Mouse (Mus musculus): ENCODE measurements around the gene Igf2bp2. TPM values are rescaled to one million over a fixed set of nuclear protein-coding genes. Genes with fewer than 3 reads are reported as not detected.
A peak's percentile ranks its signal among the peaks of the same experiment; 100 is the strongest.

Igf2bp2 gene
- total RNA-seq (2012; rRNA removed) = 24.3 and 25.6 TPM in 2 replicates

DNA sequence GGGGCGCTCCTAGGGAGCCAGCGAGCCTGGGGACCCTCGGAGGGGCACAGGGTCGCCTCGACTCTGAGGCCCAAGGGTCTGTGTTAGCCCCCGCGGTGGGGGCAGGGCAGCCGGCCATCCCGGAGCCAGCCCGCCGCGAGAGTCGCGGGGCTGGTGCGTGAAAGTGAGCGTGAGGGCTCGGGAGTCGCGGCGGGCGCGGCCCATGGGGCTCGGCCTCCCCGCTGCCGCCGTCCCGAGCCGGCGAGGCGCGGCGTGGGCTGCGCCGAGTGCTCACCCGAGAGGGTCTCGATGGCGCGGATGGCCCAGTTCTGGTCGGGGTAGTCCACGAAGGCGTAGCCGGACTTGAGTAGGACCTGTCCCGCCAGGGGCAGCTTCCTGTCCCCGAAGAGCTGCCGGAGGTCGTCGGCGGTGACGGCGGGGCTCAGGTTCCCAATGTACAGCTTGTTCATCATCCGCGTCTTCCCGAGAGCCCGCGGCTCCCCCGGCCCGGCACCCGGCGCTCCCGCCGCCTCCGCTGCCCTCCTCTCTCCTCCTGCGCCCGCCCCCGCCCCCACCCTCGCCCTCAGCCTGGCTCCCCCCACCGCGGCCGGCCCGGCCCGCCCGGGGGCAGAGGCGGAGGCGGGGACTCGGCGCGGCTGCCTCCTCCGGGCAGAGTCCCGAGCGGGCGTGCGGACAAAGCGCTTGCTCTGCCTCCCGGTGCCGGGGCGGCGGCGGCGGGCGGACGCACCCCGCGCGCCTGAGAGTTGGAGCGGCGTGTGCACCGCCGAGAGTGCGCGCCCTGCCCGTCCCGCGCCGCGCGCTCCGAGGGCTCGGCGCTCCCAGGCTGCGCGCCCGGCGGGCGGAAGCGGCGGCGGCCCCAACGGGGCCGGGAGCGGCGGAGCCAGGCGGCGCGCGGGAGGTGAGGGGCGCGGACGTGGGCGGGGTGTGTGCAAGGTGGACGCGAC lies at the start of gene Igf2bp2:
Gene Igf2bp2, minus strand, starts transcription at position 788 of the 944 bp plus-strand sequence.
- in situ Hi-C loops (cut with MboI; ENCODE audit: low sequenced_read_pairs in 2 of 2, unreplicated experiment in 2 of 2) = no loop called here
- no peaks in the 10 kb centered on the region for H3K36me3 ChIP-seq (ENCODE audit: control insufficient read depth, insufficient read depth, low read length, poor library complexity, severe bottlenecking)

DNA sequence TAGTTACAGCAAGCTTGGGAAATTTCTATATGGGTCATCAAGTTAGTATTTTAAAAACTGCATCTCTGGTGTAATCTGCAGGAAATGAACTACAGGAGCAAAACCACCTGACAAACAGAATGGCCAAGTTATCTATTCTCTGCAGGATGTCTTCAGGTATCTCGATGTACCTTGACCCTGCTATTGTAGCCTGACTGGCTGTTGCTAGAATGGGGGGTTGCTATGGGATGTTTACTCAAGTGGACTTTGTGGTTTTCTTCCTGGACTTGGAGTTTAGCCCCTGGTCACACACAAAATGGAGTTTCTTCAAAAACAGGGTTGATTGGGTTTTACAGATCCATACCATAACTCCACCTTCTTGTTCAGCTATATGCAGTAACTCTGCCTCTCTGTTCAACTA lies 40.4 kb upstream of the Igf2bp2 start:
- H3K9me3 ChIP-seq (ENCODE audit: control insufficient read depth, insufficient read depth, low read depth, low read length) = no peaks in the 10 kb centered on the region
- no peaks in the 10 kb centered on the region for H3K36me3 ChIP-seq (ENCODE audit: control insufficient read depth, insufficient read depth, low read length, poor library complexity, severe bottlenecking)
- peaks cover 0 to 7% of the 10 kb centered on the region in 2 experiments; a peak in 2 of 4 replicates for H3K4me1 ChIP-seq (ENCODE audit: control insufficient read depth in 2 of 2, insufficient read depth in 2 of 2, low read length in 2 of 2, poor library complexity in 1 of 2)
- H3K4me3 ChIP-seq (ENCODE audit: insufficient read depth in 1 of 2, low read depth in 1 of 2, low read length in 2 of 2, poor library complexity in 1 of 2, severe bottlenecking in 1 of 2) = no peak overlapping the region
- TF ChIP-seq ZNF384 (IDR thresholded peaks at IDR 0.05; ENCODE audit: low read depth, low read length) = no peak
- TF ChIP-seq HCFC1 (IDR thresholded peaks at IDR 0.05; ENCODE audit: borderline replicate concordance, insufficient read depth, low read length) = no peak
- no peak for TF ChIP-seq ZC3H11A (IDR thresholded peaks at IDR 0.05; ENCODE audit: borderline replicate concordance, low read depth, low read length)
- TF ChIP-seq CHD2 (IDR thresholded peaks at IDR 0.05; ENCODE audit: low read depth, low read length) = no peak
- no peak for TF ChIP-seq MAFK (IDR thresholded peaks at IDR 0.05; ENCODE audit: insufficient read depth, low read depth, low read length)
- no peak for DNase-seq (ENCODE audit: low read depth, low spot score)
- in situ Hi-C loops (cut with MboI; ENCODE audit: low sequenced_read_pairs in 2 of 2, unreplicated experiment in 2 of 2) = no loop called here
- H3K9ac ChIP-seq (ENCODE audit: insufficient read depth, low read depth, low read length, poor library complexity, severe bottlenecking) = no peak overlapping the region
- no peak overlapping the region for H3K27ac ChIP-seq (ENCODE audit: insufficient read depth, low read depth, low read length, poor library complexity, severe bottlenecking)

More for the DNA sequence above, at the start of gene Igf2bp2:
- H3K4me3 ChIP-seq (ENCODE audit: insufficient read depth in 1 of 2, low read depth in 1 of 2, low read length in 2 of 2, poor library complexity in 1 of 2, severe bottlenecking in 1 of 2) = peak within 1 kb of the TSS; percentile 88 to 91
- no peak within 1 kb of the TSS for H3K27ac ChIP-seq (ENCODE audit: insufficient read depth, low read depth, low read length, poor library complexity, severe bottlenecking)
- peak within 1 kb of the TSS; percentile 56 for H3K9ac ChIP-seq (ENCODE audit: insufficient read depth, low read depth, low read length, poor library complexity, severe bottlenecking)
- no peaks in the 10 kb centered on the region for H3K9me3 ChIP-seq (ENCODE audit: control insufficient read depth, insufficient read depth, low read depth, low read length)
- DNase-seq (ENCODE audit: low read depth, low spot score) = no peak
- H3K4me1 ChIP-seq (ENCODE audit: control insufficient read depth in 2 of 2, insufficient read depth in 2 of 2, low read length in 2 of 2, poor library complexity in 1 of 2) = peaks cover 0 to 12% of the 10 kb centered on the region in 2 experiments; a peak in 2 of 4 replicates
- no peak for TF ChIP-seq CHD2 (IDR thresholded peaks at IDR 0.05; ENCODE audit: low read depth, low read length)
- no peak; the same call in 1 of the 2 replicates for TF ChIP-seq HCFC1 (IDR thresholded peaks at IDR 0.05; ENCODE audit: borderline replicate concordance, insufficient read depth, low read length)
- TF ChIP-seq ZNF384 (IDR thresholded peaks at IDR 0.05; ENCODE audit: low read depth, low read length) = no peak
- no peak for TF ChIP-seq MAFK (IDR thresholded peaks at IDR 0.05; ENCODE audit: insufficient read depth, low read depth, low read length)
- no peak for TF ChIP-seq ZC3H11A (IDR thresholded peaks at IDR 0.05; ENCODE audit: borderline replicate concordance, low read depth, low read length)

DNA sequence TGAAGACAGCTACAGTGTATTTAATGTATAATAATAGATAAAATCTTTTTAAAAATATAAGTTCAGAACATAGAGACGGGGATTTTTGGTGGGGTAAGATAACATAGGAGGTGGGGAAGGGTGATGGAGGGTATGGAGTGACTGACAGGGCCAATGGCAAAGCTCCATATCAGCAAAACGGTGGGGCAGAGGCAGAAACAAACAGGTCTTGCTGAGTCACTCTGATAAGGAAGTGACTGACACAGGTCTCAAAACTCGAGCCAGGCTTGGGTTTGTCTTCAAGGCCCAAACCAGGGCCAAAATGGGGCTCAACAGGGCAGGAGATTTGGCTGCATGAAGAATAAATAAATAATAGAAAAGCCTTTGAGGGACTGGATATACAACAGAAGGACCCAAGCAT lies 38.8 kb upstream of the Igf2bp2 start:
- H3K36me3 ChIP-seq (ENCODE audit: control insufficient read depth, insufficient read depth, low read length, poor library complexity, severe bottlenecking) = no peaks in the 10 kb centered on the region
- peak overlapping the region; percentile 41; the same call in 1 of the 2 replicates for H3K27ac ChIP-seq (ENCODE audit: insufficient read depth, low read depth, low read length, poor library complexity, severe bottlenecking)
- no peaks in the 10 kb centered on the region for H3K9me3 ChIP-seq (ENCODE audit: control insufficient read depth, insufficient read depth, low read depth, low read length)
- peaks cover 0 to 7% of the 10 kb centered on the region in 2 experiments; a peak in 2 of 4 replicates for H3K4me1 ChIP-seq (ENCODE audit: control insufficient read depth in 2 of 2, insufficient read depth in 2 of 2, low read length in 2 of 2, poor library complexity in 1 of 2)
- H3K4me3 ChIP-seq (ENCODE audit: insufficient read depth in 1 of 2, low read depth in 1 of 2, low read length in 2 of 2, poor library complexity in 1 of 2, severe bottlenecking in 1 of 2) = no peak overlapping the region
- no peak for DNase-seq (ENCODE audit: low read depth, low spot score)
- TF ChIP-seq ZC3H11A (IDR thresholded peaks at IDR 0.05; ENCODE audit: borderline replicate concordance, low read depth, low read length) (peak; percentile 36; the same call in 1 of the 2 replicates), CHD2 (IDR thresholded peaks at IDR 0.05; ENCODE audit: low read depth, low read length) (no peak), MAFK (IDR thresholded peaks at IDR 0.05; ENCODE audit: insufficient read depth, low read depth, low read length) (peak; percentile 92)
- in situ Hi-C loops (cut with MboI; ENCODE audit: low sequenced_read_pairs in 2 of 2, unreplicated experiment in 2 of 2) = no loop called here
- H3K9ac ChIP-seq (ENCODE audit: insufficient read depth, low read depth, low read length, poor library complexity, severe bottlenecking) = peak overlapping the region; percentile 49; the same call in 1 of the 2 replicates

DNA sequence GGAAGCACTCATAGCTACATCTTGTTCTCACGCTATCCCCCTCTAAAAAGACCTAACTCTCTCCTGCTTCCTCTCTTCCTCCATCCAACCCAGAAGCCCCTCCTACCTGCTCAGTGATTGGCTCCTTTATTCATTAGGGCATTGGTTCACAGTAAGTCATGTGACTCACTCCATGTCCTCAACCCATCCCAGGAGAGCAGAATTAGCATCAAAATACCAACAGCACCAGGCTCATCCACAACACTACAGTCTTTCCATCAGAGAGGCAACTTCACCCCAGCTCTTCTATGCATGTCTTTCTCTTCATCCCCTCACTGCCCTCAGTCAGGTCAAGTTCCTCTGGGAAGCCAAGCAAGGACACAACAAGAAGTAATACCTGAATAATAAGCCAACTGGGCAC lies 37.4 kb upstream of the Igf2bp2 start:
- in situ Hi-C loops (cut with MboI; ENCODE audit: low sequenced_read_pairs in 2 of 2, unreplicated experiment in 2 of 2) = no loop called here
- Histone ChIP-seq H3K9ac (ENCODE audit: insufficient read depth, low read depth, low read length, poor library complexity, severe bottlenecking) (0 out of 2 replicates have a peak overlapping the region, but pooled peaks have one; percentile 9), H3K36me3 (ENCODE audit: control insufficient read depth, insufficient read depth, low read length, poor library complexity, severe bottlenecking) (no peaks in the 10 kb centered on the region), H3K27ac (ENCODE audit: insufficient read depth, low read depth, low read length, poor library complexity, severe bottlenecking) (peak overlapping the region; percentile 61; the same call in 1 of the 2 replicates), H3K4me3 (ENCODE audit: insufficient read depth in 1 of 2, low read depth in 1 of 2, low read length in 2 of 2, poor library complexity in 1 of 2, severe bottlenecking in 1 of 2) (peak overlapping the region; percentile 20 to 53; a peak in 3 of 4 replicates), H3K4me1 (ENCODE audit: control insufficient read depth in 2 of 2, insufficient read depth in 2 of 2, low read length in 2 of 2, poor library complexity in 1 of 2) (peaks cover 0 to 7% of the 10 kb centered on the region in 2 experiments; a peak in 2 of 4 replicates), H3K9me3 (ENCODE audit: control insufficient read depth, insufficient read depth, low read depth, low read length) (no peaks in the 10 kb centered on the region)
- TF ChIP-seq HCFC1 (IDR thresholded peaks at IDR 0.05; ENCODE audit: borderline replicate concordance, insufficient read depth, low read length) (no peak), CHD2 (IDR thresholded peaks at IDR 0.05; ENCODE audit: low read depth, low read length) (no peak), ZNF384 (IDR thresholded peaks at IDR 0.05; ENCODE audit: low read depth, low read length) (no peak), MAFK (IDR thresholded peaks at IDR 0.05; ENCODE audit: insufficient read depth, low read depth, low read length) (no peak), ZC3H11A (IDR thresholded peaks at IDR 0.05; ENCODE audit: borderline replicate concordance, low read depth, low read length) (no peak)
- DNase-seq (ENCODE audit: low read depth, low spot score) = peak; percentile 78
